Mouse (Mus musculus) monocyte, adult 2 months (primary cell): ENCODE results near the gene Ankrd52.
A peak's percentile ranks its signal among the peaks of the same experiment; 100 is the strongest.
"Not testable (repeated sequence)": the region's sequence is repeated elsewhere in the genome, so short reads cannot be mapped to it uniquely, and the experiment has no call there.

Experiments
- DNase-seq, 2 experiments: peaks; one replicate each; pipeline ENCODE4 v3.0.0; 2022; ENCODE audit warnings: low spot score in 2 of 2, low read depth in 1 of 2

The Ankrd52 gene

GRCm38 (mm10) chr10:128376455-128377211 lies at the start of gene Ankrd52:
TSS of gene Ankrd52 (plus strand) at chr10:128377115.
- peak; percentile 52 to 77 for DNase-seq

- no peak for DNase-seq
Measured at GRCm38 (mm10) chr10:128327610-128328009, 49.3 kb upstream of the Ankrd52 start.

GRCm38 (mm10) chr10:128332358-128333249 lies 44.3 kb upstream of the Ankrd52 start:
- not testable (repeated sequence) for DNase-seq

GRCm38 (mm10) chr10:128335582-128335981 lies 41.3 kb upstream of the Ankrd52 start:
- peak in 1 of 2 experiments; percentile 57 for DNase-seq

GRCm38 (mm10) chr10:128336195-128336594 lies 40.7 kb upstream of the Ankrd52 start:
- DNase-seq, result no peak

GRCm38 (mm10) chr10:128336597-128336996 lies 40.3 kb upstream of the Ankrd52 start:
- no peak for DNase-seq

GRCm38 (mm10) chr10:128337306-128338181 lies 39.4 kb upstream of the Ankrd52 start, which contains the start of gene Cs:
TSS of gene Cs (plus strand) at chr10:128337734.
- DNase-seq, result peak; percentile 88 to 92

- no peak for DNase-seq
Measured at GRCm38 (mm10) chr10:128338415-128338814, 38.5 kb upstream of the Ankrd52 start.

- no peak for DNase-seq
Measured at GRCm38 (mm10) chr10:128338948-128339347, 38.0 kb upstream of the Ankrd52 start.

GRCm38 (mm10) chr10:128340257-128340656 lies 36.7 kb upstream of the Ankrd52 start:
- no peak for DNase-seq

GRCm38 (mm10) chr10:128343436-128343835 lies 33.5 kb upstream of the Ankrd52 start:
- DNase-seq, result no peak

- peak in 1 of 2 experiments; percentile 56 for DNase-seq
Measured at GRCm38 (mm10) chr10:128344568-128345275, 32.2 kb upstream of the Ankrd52 start.

- DNase-seq, result no peak
Measured at GRCm38 (mm10) chr10:128347541-128347940, 29.4 kb upstream of the Ankrd52 start.

- peak in 1 of 2 experiments; percentile 28 for DNase-seq
Measured at GRCm38 (mm10) chr10:128358796-128359195, 18.1 kb upstream of the Ankrd52 start.

GRCm38 (mm10) chr10:128359226-128359625 lies 17.7 kb upstream of the Ankrd52 start:
- DNase-seq, result no peak

- no peak for DNase-seq
Measured at GRCm38 (mm10) chr10:128361836-128362235, 15.1 kb upstream of the Ankrd52 start.

GRCm38 (mm10) chr10:128362568-128362967 lies 14.3 kb upstream of the Ankrd52 start:
- DNase-seq, result no peak

GRCm38 (mm10) chr10:128367899-128368401 lies 9.0 kb upstream of the Ankrd52 start:
- DNase-seq, result no peak

- DNase-seq, result peak; percentile 66 to 86
Measured at GRCm38 (mm10) chr10:128368402-128369217, 8.3 kb upstream of the Ankrd52 start, which contains the start of gene Coq10a. TSS of gene Coq10a (minus strand) at chr10:128368997.
